Mouse (Mus musculus) inflammation-experienced regulatory T-cells, adult 6 months (primary cell): ENCODE results near the gene Pltp. TPM values are rescaled to one million over a fixed set of nuclear protein-coding genes. Genes with fewer than 3 reads are reported as not detected.

ENCODE experiments used
- ATAC-seq: one replicate; pipeline ENCODE4 v1.8.0; 2017
- polyA plus RNA-seq, 3 experiments: library from polyadenylated mRNA; unstranded; fragments of 100-300 nt; shearing (Covaris generic); gene quantifications; one replicate each; pipeline ENCODE4 v1.2.1; 2017

Pltp gene
- polyA plus RNA-seq, 3 experiments from 2014 or later, result 0.50 to 3.0 (median 1.3) TPM

- no peak for ATAC-seq
These were observed 11.7 kb downstream of the Pltp start for GRCm38 (mm10) chr2:164845782-164846181.

GRCm38 (mm10) chr2:164835164-164835563 lies 22.3 kb downstream of the Pltp start:
- no peak for ATAC-seq

- ATAC-seq, result no peak
These were observed 23.0 kb downstream of the Pltp start for GRCm38 (mm10) chr2:164834531-164834930.

- ATAC-seq, result peak; percentile 68
These were observed 24.1 kb downstream of the Pltp start, which contains the start of gene Neurl2 for GRCm38 (mm10) chr2:164833314-164833959. TSS of gene Neurl2 (minus strand) at chr2:164833456.

GRCm38 (mm10) chr2:164832748-164833301 lies 24.7 kb downstream of the Pltp start, which contains the start of gene Ctsa:
TSS of gene Ctsa (plus strand) at chr2:164832873.
- ATAC-seq, result peak; percentile 85

GRCm38 (mm10) chr2:164832032-164832747 lies 25.3 kb downstream of the Pltp start:
- ATAC-seq, result no peak

- no peak for ATAC-seq
These were observed 26.5 kb downstream of the Pltp start for GRCm38 (mm10) chr2:164831029-164831428.

- ATAC-seq, result no peak
These were observed 28.4 kb downstream of the Pltp start for GRCm38 (mm10) chr2:164829090-164829489.

- ATAC-seq, result no peak
These were observed 29.1 kb downstream of the Pltp start, which contains the start of gene Spata25 for GRCm38 (mm10) chr2:164828437-164828836. TSS of gene Spata25 (minus strand) at chr2:164828537.

GRCm38 (mm10) chr2:164827146-164827850 lies 30.2 kb downstream of the Pltp start:
- ATAC-seq, result no peak

GRCm38 (mm10) chr2:164825521-164825920 lies 32.0 kb downstream of the Pltp start:
- ATAC-seq, result no peak

GRCm38 (mm10) chr2:164823969-164824368 lies 33.5 kb downstream of the Pltp start:
- no peak for ATAC-seq

GRCm38 (mm10) chr2:164823181-164823585 lies 34.3 kb downstream of the Pltp start:
- ATAC-seq, result peak; percentile 6

GRCm38 (mm10) chr2:164822636-164823165 lies 34.8 kb downstream of the Pltp start, which contains the start of gene Zswim1:
TSS of gene Zswim1 (plus strand) at chr2:164822686.
- ATAC-seq, result peak; percentile 100

- no peak for ATAC-seq
These were observed 36.5 kb downstream of the Pltp start for GRCm38 (mm10) chr2:164821060-164821459.

GRCm38 (mm10) chr2:164817703-164818102 lies 39.8 kb downstream of the Pltp start:
- no peak for ATAC-seq

GRCm38 (mm10) chr2:164817206-164817605 lies 40.3 kb downstream of the Pltp start:
- no peak for ATAC-seq

- no peak for ATAC-seq
These were observed 41.7 kb downstream of the Pltp start for GRCm38 (mm10) chr2:164815821-164816220.

GRCm38 (mm10) chr2:164815348-164815747 lies 42.2 kb downstream of the Pltp start:
- no peak for ATAC-seq

- ATAC-seq, result no peak
These were observed 44.0 kb downstream of the Pltp start for GRCm38 (mm10) chr2:164813557-164813956.

- ATAC-seq, result no peak
These were observed 50.9 kb downstream of the Pltp start for GRCm38 (mm10) chr2:164806614-164807013.

GRCm38 (mm10) chr2:164805332-164805718 lies 52.2 kb downstream of the Pltp start:
- peak; percentile 11 for ATAC-seq
